Mouse (Mus musculus): ENCODE measurements around the gene Tnrc18.
"Not testable (repeated sequence)": the region's sequence is repeated elsewhere in the genome, so short reads cannot be mapped to it uniquely, and the experiment has no call there.

Tnrc18 gene

GRCm38 (mm10) chr5:142817524-142818434 lies at the start of gene Tnrc18:
Gene Tnrc18, minus strand, starts transcription at chr5:142817662.
- DNase-seq (ENCODE audit: low read depth, low spot score): peak; percentile 99

GRCm38 (mm10) chr5:142857763-142858229 lies 40.3 kb upstream of the Tnrc18 start:
- DNase-seq (ENCODE audit: low read depth, low spot score): peak; percentile 70

GRCm38 (mm10) chr5:142856408-142856807 lies 38.9 kb upstream of the Tnrc18 start:
- no peak for DNase-seq (ENCODE audit: low read depth, low spot score)

GRCm38 (mm10) chr5:142854877-142855276 lies 37.4 kb upstream of the Tnrc18 start:
- DNase-seq (ENCODE audit: low read depth, low spot score): no peak

- no peak for DNase-seq (ENCODE audit: low read depth, low spot score)
Measured at GRCm38 (mm10) chr5:142853585-142853984, 36.1 kb upstream of the Tnrc18 start.

- no peak for DNase-seq (ENCODE audit: low read depth, low spot score)
Measured at GRCm38 (mm10) chr5:142851681-142852049, 34.2 kb upstream of the Tnrc18 start.

- no peak for DNase-seq (ENCODE audit: low read depth, low spot score)
Measured at GRCm38 (mm10) chr5:142850916-142851680, 33.6 kb upstream of the Tnrc18 start.

- no peak for DNase-seq (ENCODE audit: low read depth, low spot score)
Measured at GRCm38 (mm10) chr5:142850476-142850875, 33.0 kb upstream of the Tnrc18 start.

- no peak for DNase-seq (ENCODE audit: low read depth, low spot score)
Measured at GRCm38 (mm10) chr5:142848911-142849310, 31.4 kb upstream of the Tnrc18 start.

- DNase-seq (ENCODE audit: low read depth, low spot score): no peak
Measured at GRCm38 (mm10) chr5:142848149-142848548, 30.7 kb upstream of the Tnrc18 start.

- DNase-seq (ENCODE audit: low read depth, low spot score): no peak
Measured at GRCm38 (mm10) chr5:142844467-142844866, 27.0 kb upstream of the Tnrc18 start.

GRCm38 (mm10) chr5:142842137-142842642 lies 24.7 kb upstream of the Tnrc18 start:
- no peak for DNase-seq (ENCODE audit: low read depth, low spot score)

- DNase-seq (ENCODE audit: low read depth, low spot score): no peak
Measured at GRCm38 (mm10) chr5:142841372-142842136, 24.1 kb upstream of the Tnrc18 start.

- not testable (repeated sequence) for DNase-seq (ENCODE audit: low read depth, low spot score)
Measured at GRCm38 (mm10) chr5:142837427-142837826, 20.0 kb upstream of the Tnrc18 start.

GRCm38 (mm10) chr5:142836891-142837290 lies 19.4 kb upstream of the Tnrc18 start:
- no peak for DNase-seq (ENCODE audit: low read depth, low spot score)

GRCm38 (mm10) chr5:142833646-142834438 lies 16.4 kb upstream of the Tnrc18 start:
- no peak for DNase-seq (ENCODE audit: low read depth, low spot score)

GRCm38 (mm10) chr5:142826131-142826530 lies 8.7 kb upstream of the Tnrc18 start:
- DNase-seq (ENCODE audit: low read depth, low spot score): no peak

- no peak for DNase-seq (ENCODE audit: low read depth, low spot score)
Measured at GRCm38 (mm10) chr5:142825665-142826064, 8.2 kb upstream of the Tnrc18 start.

GRCm38 (mm10) chr5:142824091-142824490 lies 6.6 kb upstream of the Tnrc18 start:
- no peak for DNase-seq (ENCODE audit: low read depth, low spot score)

Measured in telencephalon, adult 2 months (tissue).